Mouse (Mus musculus): ENCODE data around the gene Nubp1.

The Nubp1 gene

DNA sequence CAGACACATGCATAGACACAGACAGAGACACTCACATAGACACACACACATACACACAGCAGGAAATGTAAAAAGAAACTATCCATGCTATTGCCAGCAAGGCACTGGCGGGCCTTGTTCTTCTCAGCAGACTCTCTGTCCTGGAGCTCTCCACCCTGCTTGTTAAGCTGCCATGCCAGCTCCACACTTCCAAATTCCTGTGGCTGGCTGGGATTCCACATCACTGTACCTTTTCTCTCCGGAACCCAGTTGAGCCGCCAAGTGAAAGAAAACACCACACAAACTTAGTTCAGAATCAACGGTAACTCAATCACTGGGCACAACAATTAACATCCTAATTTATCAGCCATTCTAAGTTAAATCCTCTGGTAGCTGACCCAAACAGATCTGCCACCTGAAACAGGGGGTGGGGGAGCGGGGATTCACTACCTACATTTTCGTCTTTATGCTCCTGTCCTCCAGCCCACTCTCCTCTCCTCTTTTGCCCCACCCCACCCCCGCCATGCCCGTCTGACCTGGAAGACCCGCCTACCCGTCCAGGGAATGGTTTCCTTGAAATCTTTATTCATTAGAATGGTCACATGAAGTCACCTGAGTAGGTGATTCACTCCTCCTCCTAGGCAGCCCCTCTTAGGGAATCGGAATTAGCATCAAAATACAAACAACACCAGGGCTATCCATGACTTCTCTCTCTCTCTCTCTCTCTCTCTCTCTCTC lies 55.8 kb downstream of the Nubp1 start:
- no peak for DNase-seq (ENCODE audit: low read depth, low spot score)

DNA sequence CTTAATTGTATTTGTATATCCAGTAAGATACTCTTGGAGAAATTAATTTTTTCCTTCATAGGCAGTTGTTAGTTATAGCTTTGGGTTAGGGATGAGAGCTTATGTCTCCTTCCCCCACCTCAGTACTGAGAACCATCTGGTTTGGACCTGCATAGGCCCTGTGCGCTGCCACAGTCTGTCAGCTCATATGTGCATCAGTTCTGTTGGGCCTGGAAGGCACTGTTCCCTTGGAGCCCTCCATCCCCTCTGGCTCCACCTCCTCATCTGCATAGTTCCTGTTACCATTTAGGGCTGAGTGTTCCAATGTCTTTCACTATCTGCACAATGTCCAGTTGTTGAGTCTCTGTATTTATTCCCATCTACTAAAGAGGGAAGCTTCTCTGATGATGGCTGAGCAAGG lies 56.5 kb downstream of the Nubp1 start:
- no peak for DNase-seq (ENCODE audit: low read depth, low spot score)

DNA sequence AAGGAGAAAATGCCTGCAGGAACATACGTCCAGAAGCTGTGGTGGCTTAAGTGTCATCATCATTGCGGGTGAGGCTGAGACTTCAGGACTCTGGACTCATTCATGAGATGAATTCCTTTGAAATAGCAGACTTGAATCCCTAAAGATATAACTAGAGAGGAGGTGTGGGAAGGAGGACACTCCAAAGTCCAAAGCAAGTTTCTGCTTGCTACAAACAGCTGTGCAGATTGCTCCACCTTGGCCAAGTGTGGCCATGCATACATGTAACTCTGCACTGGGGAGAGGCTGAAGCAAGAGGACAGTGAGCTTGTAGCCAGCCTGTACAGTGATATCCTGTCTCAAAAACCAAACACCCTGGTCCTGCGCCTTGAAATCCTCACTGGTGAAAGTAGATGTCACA lies 60.2 kb downstream of the Nubp1 start:
- no peak for DNase-seq (ENCODE audit: low read depth, low spot score)
